Mouse (Mus musculus) MEL (cell line): ENCODE results near the gene Tas2r130.
"Not testable (repeated sequence)": the region's sequence is repeated elsewhere in the genome, so short reads cannot be mapped to it uniquely, and the experiment has no call there.

Experiments used
- CTCF ChIP-seq, 3 experiments: IDR thresholded peaks in 2 of 3; conservative IDR thresholded peaks in 1 of 3; 2 replicates each; pipeline ENCODE4 v1.5.1; 2011 to 2012; ENCODE audit warnings: low read length in 3 of 3, low read depth in 2 of 3, mild to moderate bottlenecking in 2 of 3, improper control_type of control experiment in 1 of 3, inconsistent platforms in 1 of 3, mixed read lengths in 1 of 3, moderate library complexity in 1 of 3; ENCODE audit not compliant: control insufficient read depth in 1 of 3, insufficient read depth in 1 of 3, poor library complexity in 1 of 3, severe bottlenecking in 1 of 3
- EP300 ChIP-seq, 2 experiments: IDR thresholded peaks; 2 replicates each; pipeline ENCODE4 v1.6.1; 2011; ENCODE audit warnings: improper control_type of control experiment in 2 of 2, low read length in 2 of 2, low read depth in 1 of 2, mild to moderate bottlenecking in 1 of 2
- GATA1 ChIP-seq: IDR thresholded peaks from 2 replicates; pipeline ENCODE4 v1.6.1; 2011; ENCODE audit warnings: low read depth, low read length, improper control_type of control experiment
- JUND ChIP-seq: IDR thresholded peaks from 2 replicates; pipeline ENCODE4 v1.6.1; 2011; ENCODE audit warnings: low read depth, mild to moderate bottlenecking, improper control_type of control experiment, low read length
- MAFK ChIP-seq: IDR thresholded peaks from 2 replicates; pipeline ENCODE4 v1.6.1; 2011; ENCODE audit warnings: low read depth, mild to moderate bottlenecking, low read length, improper control_type of control experiment, borderline replicate concordance
- MAX ChIP-seq: IDR thresholded peaks from 2 replicates; pipeline ENCODE4 v1.6.1; 2011; ENCODE audit warnings: low read length, improper control_type of control experiment
- POLR2A ChIP-seq, 2 experiments: IDR thresholded peaks; 2 replicates each; pipeline ENCODE4 v1.6.1; 2011 to 2012; ENCODE audit warnings: low read length in 2 of 2, mild to moderate bottlenecking in 2 of 2, control low read depth in 1 of 2, improper control_type of control experiment in 1 of 2, low read depth in 1 of 2, moderate library complexity in 1 of 2; ENCODE audit not compliant: control insufficient read depth in 1 of 2, insufficient read depth in 1 of 2, poor library complexity in 1 of 2
- POLR2AphosphoS2 ChIP-seq: IDR thresholded peaks from 2 replicates; pipeline ENCODE4 v1.6.1; 2011; ENCODE audit warnings: low read length, improper control_type of control experiment
- USF1 ChIP-seq: IDR thresholded peaks from 2 replicates; pipeline ENCODE4 v1.6.1; 2014; ENCODE audit warnings: low read depth, mild to moderate bottlenecking, inconsistent platforms, low read length, improper control_type of control experiment, moderate library complexity
- ZC3H11A ChIP-seq: IDR thresholded peaks from 2 replicates; pipeline ENCODE4 v1.6.1; 2012; ENCODE audit warnings: low read depth, mild to moderate bottlenecking, inconsistent platforms, low read length, improper control_type of control experiment

GRCm38 (mm10) chr6:131609956-131610355, 20.8 kb downstream of the Tas2r130 start:
- TF ChIP-seq CTCF (IDR thresholded peaks at IDR 0.05 in 2 of 3, conservative IDR thresholded peaks at IDR 0.05 in 1 of 3; ENCODE audit: control insufficient read depth in 1 of 3, insufficient read depth in 1 of 3, low read depth in 2 of 3, low read length in 3 of 3, poor library complexity in 1 of 3, severe bottlenecking in 1 of 3); GATA1; JUND; ZC3H11A; USF1; MAFK; POLR2A (IDR thresholded peaks at IDR 0.05; ENCODE audit: control insufficient read depth in 1 of 2, insufficient read depth in 1 of 2, low read depth in 1 of 2, low read length in 2 of 2, poor library complexity in 1 of 2); MAX; POLR2AphosphoS2; EP300 (IDR thresholded peaks at IDR 0.05; ENCODE audit: low read depth in 1 of 2, low read length in 2 of 2): not testable (repeated sequence)
